Mouse (Mus musculus) liver, embryonic 14.5 days (tissue): ENCODE data around the gene Cntd1. TPM values are rescaled to one million over a fixed set of nuclear protein-coding genes. Genes with fewer than 3 reads are reported as not detected.
"Not testable (repeated sequence)": the region's sequence is repeated elsewhere in the genome, so short reads cannot be mapped to it uniquely, and the experiment has no call there.

Experiments
- ATAC-seq: fragments of 200-750 bp; cut with Nextera tagmentation; 2 replicates; pipeline ENCODE4 v1.8.0; 2017; ENCODE audit warnings: moderate number of reproducible peaks, mild to moderate bottlenecking, moderate library complexity; ENCODE audit not compliant: insufficient read depth
- DNase-seq, 3 experiments: peaks; one replicate each; pipeline ENCODE4 v3.0.0-alpha.2; 2012 to 2013; ENCODE audit warnings: low read depth in 3 of 3, low spot score in 3 of 3
- H3K27ac ChIP-seq: fragments of 300-500 bp; sonication (generic); 2 replicates; pipeline ENCODE4 v1.5.1; 2014; ENCODE audit warnings: moderate library complexity, mild to moderate bottlenecking, control low read depth, inconsistent platforms
- H3K27me3 ChIP-seq: fragments of 300-500 bp; sonication (generic); 2 replicates; pipeline ENCODE4 v1.6.1; 2014; ENCODE audit warnings: mild to moderate bottlenecking, low read length, moderate library complexity; ENCODE audit not compliant: control insufficient read depth, insufficient read depth
- H3K36me3 ChIP-seq: fragments of 300-500 bp; sonication (generic); replicated peaks from 2 replicates; pipeline ENCODE4 v1.6.1; 2014; ENCODE audit warnings: low read depth; ENCODE audit not compliant: control insufficient read depth, insufficient read depth
- H3K4me1 ChIP-seq, 2 experiments: fragments of 200-500 bp in 1 of 2; fragments of 300-500 bp in 1 of 2; sonication (generic) in 1 of 2; replicated peaks; 2 replicates each; pipeline ENCODE4 v1.6.1; 2012 to 2014; ENCODE audit warnings: antibody characterized with exemption in 1 of 2, inconsistent platforms in 1 of 2, low read length in 1 of 2; ENCODE audit not compliant: control insufficient read depth in 2 of 2, insufficient read depth in 2 of 2
- H3K4me2 ChIP-seq: fragments of 300-500 bp; sonication (generic); 2 replicates; pipeline ENCODE4 v1.6.1; 2014; ENCODE audit warnings: low read depth, mild to moderate bottlenecking, control low read depth, moderate library complexity
- H3K4me3 ChIP-seq, 2 experiments: fragments of 200-500 bp in 1 of 2; fragments of 300-500 bp in 1 of 2; sonication (generic) in 1 of 2; 2 replicates each; pipeline ENCODE4 v1.5.1; 2012 to 2014; ENCODE audit warnings: low read depth in 2 of 2, low read length in 2 of 2, mild to moderate bottlenecking in 2 of 2, control low read depth in 1 of 2, inconsistent platforms in 1 of 2, moderate library complexity in 1 of 2; ENCODE audit not compliant: insufficient read depth in 1 of 2
- H3K9ac ChIP-seq: fragments of 300-500 bp; sonication (generic); replicated peaks from 2 replicates; pipeline ENCODE4 v1.6.1; 2014; ENCODE audit warnings: mild to moderate bottlenecking, control low read depth, moderate library complexity
- H3K9me3 ChIP-seq: fragments of 300-500 bp; sonication (generic); 2 replicates; pipeline ENCODE4 v1.6.1; 2016; ENCODE audit warnings: low read length, mixed read lengths; ENCODE audit not compliant: control insufficient read depth
- CTCF ChIP-seq: IDR thresholded peaks from 2 replicates; pipeline ENCODE4 v1.5.1; 2016; ENCODE audit warnings: antibody characterized with exemption, low read depth, control low read depth
- EP300 ChIP-seq: IDR thresholded peaks from 2 replicates; pipeline ENCODE4 v1.6.1; 2016; ENCODE audit warnings: antibody characterized with exemption, low read depth
- WGBS: fragments of 180-500 bp; shearing (Covaris S2); extraction: QIAGEN DNeasy Blood & Tissue Kit; methylation state at CpG from one replicate; pipeline ENCODE4 v1.1.7; 2014; ENCODE audit not compliant: insufficient replicate concordance; 5-methylcytosine and 5-hydroxymethylcytosine counted together
- polyA plus RNA-seq, 2 experiments: library from polyadenylated mRNA; depleted of rRNA in 1 of 2; stranded (reverse) in 1 of 2; unstranded in 1 of 2; fragments of >200 nt; fragmentation: Nextera tagmentation in 1 of 2; extraction: Ambion mirVana in 1 of 2; gene quantifications; 2 replicates each; pipeline versions ENCODE4 v1.2.1 to v1.2.3; 2012 to 2014

Gene Cntd1
- polyA plus RNA-seq, 2 experiments: 0.68 to 0.72 TPM

DNA sequence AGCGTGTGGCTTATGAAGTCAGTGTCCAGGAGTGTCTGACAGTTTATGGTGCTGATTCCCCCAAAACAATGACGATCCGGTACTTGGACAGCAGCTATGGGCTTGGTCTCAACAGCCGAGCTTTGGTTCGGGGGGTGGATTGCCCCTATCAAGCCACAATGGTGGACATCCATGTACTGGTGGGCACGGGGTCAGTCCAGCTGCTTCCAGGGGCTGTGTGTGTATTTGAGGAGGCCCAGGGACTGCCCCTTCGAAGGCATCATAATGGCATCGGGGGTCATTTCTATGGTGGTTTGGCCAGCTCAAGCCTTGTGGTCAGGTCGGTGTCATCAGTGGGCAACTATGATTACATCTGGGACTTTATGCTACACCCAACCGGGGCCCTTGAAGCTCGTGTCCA, 47.3 kb downstream of the Cntd1 start:
- no peaks in the 10 kb centered on the region for H3K9me3 ChIP-seq
- no peaks in the 10 kb centered on the region for H3K27me3 ChIP-seq
- DNase-seq (no peak), ATAC-seq (no peak)
- H3K4me2 ChIP-seq: no peak overlapping the region
- no peaks in the 10 kb centered on the region for H3K4me1 ChIP-seq
- 78% methylated on average over 11 of the region's 11 CpGs for WGBS
- TF ChIP-seq CTCF (no peak), EP300 (no peak)
- peaks cover 47% of the 10 kb centered on the region for H3K36me3 ChIP-seq
- H3K27ac ChIP-seq: no peak overlapping the region
- H3K9ac ChIP-seq: no peak overlapping the region
- H3K4me3 ChIP-seq: no peak overlapping the region

DNA sequence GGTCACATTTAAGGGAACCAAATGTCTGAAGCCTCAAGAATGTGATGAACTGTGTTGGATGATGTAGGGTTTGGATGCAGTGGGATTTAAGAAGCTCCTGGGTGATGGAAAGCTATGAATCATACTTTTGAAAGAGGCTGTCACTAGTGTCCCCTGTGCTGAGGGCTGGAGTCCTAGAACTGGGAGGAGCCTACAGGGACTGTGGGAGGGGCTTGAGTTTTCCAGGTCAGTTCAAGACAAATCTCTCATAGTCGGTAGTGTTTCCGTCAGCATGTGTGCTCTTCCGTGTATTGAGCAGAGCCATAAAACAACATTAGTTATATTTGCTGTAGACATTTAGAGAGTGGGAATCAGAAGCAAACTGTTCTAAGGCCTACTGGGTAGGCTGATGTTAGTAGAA, 48.5 kb downstream of the Cntd1 start:
- TF ChIP-seq EP300 (no peak), CTCF (no peak)
- ATAC-seq (no peak), DNase-seq (no peak)
- Histone ChIP-seq H3K27me3 (no peaks in the 10 kb centered on the region), H3K27ac (no peak overlapping the region), H3K4me1 (no peaks in the 10 kb centered on the region), H3K9ac (no peak overlapping the region), H3K36me3 (peaks cover 35% of the 10 kb centered on the region), H3K4me2 (no peak overlapping the region), H3K9me3 (no peaks in the 10 kb centered on the region), H3K4me3 (no peak overlapping the region)
- WGBS: 58% methylated on average over 3 of the region's 3 CpGs

DNA sequence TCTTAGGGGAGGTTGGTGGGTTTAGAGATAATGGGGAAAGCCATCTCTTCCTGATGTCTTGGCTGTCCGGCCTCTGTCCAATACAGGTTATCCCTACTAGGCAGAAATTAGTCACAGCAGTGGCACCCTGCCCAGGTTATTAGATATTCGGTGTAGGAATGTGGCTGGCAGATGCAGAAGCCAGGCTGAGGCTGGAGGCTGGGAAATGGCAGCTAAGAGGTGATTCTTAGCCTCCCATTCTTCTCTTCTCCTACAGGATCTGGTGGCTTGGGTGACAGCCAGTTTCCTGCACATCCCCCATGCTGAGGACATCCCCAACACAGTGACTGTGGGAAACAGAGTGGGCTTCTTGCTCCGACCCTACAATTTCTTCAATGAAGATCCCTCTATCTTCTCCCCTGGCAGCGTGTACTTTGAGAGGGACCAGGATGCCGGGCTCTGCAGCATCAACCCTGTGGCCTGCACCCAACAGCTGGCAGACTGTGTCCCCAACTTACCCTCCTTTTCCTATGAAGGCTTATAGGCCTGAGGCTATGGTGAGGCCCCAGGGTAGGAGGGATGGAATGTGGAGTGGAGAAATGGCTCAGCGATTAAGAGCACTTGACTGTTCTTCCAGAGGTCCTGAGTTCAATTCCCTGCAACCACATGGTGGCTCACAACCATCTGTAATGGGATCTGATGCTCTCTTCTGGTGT, 50.3 kb downstream of the Cntd1 start:
- Histone ChIP-seq H3K4me2 (no peak overlapping the region), H3K4me1 (no peaks in the 10 kb centered on the region), H3K9me3 (no peaks in the 10 kb centered on the region), H3K27ac (no peak overlapping the region), H3K4me3 (no peak overlapping the region), H3K36me3 (peaks cover 17% of the 10 kb centered on the region), H3K27me3 (no peaks in the 10 kb centered on the region), H3K9ac (no peak overlapping the region)
- TF ChIP-seq CTCF (no peak), EP300 (no peak)
- WGBS: 84% methylated on average over 6 of the region's 6 CpGs
- ATAC-seq (no peak), DNase-seq (no peak)

DNA sequence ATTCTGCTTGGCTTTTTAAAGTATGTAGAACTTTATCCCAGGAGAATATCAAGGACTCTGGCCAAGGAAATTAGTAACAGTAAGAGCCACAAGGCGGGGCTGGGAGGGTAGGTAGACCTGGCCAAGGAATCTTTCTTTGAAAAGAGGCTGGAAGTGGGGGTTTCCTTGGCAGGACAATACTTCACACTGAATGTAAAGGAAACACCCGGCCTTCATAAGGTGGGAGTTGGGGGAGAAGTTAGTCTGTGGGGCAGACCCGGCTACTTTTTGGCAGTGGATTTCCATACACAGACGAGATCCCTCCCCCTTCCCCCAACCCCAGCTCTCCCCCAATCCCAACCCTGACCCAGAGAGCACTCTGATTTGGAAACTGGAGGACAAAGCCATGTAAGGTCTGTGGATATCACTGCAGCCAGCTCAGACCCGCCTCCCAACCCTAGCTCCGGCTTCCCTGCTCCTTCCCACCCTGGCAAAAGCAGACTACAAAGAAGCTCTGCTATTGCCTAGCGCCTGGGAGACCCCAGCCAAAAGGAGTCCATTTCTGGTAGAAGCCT, 51.6 kb downstream of the Cntd1 start, which contains the start of gene Aoc3:
TSS of gene Aoc3 (plus strand) at position 235 of the 554 bp plus-strand sequence.
- Histone ChIP-seq H3K36me3 (peaks cover 4% of the 10 kb centered on the region), H3K4me3 (no peak within 1 kb of the TSS), H3K27me3 (no peaks in the 10 kb centered on the region), H3K4me1 (no peaks in the 10 kb centered on the region), H3K9me3 (no peaks in the 10 kb centered on the region), H3K4me2 (no peak within 1 kb of the TSS), H3K9ac (no peak within 1 kb of the TSS), H3K27ac (no peak within 1 kb of the TSS)
- ATAC-seq (no peak), DNase-seq (no peak)
- WGBS: 64% methylated on average over 7 of the region's 7 CpGs
- TF ChIP-seq CTCF (no peak), EP300 (no peak)

DNA sequence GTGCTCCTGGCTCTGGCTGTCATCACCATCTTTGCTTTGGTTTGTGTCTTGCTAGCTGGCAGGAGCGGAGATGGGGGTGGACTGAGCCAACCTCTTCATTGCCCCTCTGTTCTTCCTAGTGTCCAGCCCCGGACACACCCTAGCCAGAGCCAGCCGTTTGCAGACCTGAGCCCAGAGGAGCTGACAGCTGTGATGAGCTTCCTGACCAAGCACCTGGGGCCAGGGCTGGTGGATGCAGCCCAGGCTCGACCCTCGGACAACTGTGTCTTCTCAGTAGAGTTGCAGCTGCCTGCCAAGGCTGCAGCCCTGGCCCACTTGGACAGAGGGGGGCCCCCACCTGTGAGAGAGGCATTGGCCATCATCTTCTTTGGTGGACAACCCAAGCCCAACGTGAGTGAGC, 52.1 kb downstream of the Cntd1 start:
- not testable (repeated sequence) for H3K9me3 ChIP-seq, DNase-seq, H3K27me3 ChIP-seq, H3K4me1 ChIP-seq, H3K36me3 ChIP-seq, H3K9ac ChIP-seq, H3K4me2 ChIP-seq, H3K27ac ChIP-seq, H3K4me3 ChIP-seq, ATAC-seq
- 72% methylated on average over 6 of the region's 6 CpGs for WGBS
